Mouse (Mus musculus) mouse trophoblast stem cell (cell line): ENCODE results near the gene Cabs1.

ENCODE experiments used
- in situ Hi-C, 2 experiments: fragments of 300-500 bp; cut with MseI, MboI; formaldehyde crosslinking; loops; 2 replicates in 1 of 2; 3 replicates in 1 of 2; pipeline ENCODE4 v1.15.1; 2025

Cabs1 gene

DNA sequence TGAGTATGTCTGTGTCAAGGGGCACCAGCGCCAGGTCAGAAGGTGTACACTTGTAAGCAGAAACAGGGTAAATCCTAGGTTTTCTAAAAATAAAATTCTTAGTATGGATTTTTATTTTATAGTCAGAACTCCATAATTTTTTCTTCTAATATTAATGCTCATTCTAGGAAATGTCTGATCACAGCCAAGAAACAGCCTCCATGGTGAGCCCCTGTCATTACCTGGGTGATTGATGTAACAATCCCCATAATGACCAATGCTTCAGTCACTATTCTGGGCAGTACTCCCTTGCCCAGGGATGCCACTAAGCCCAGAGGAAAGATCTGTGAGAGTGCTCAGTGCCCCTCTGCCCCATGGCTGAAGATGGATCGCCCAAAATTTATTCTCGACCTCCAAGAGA is at the start of gene Cabs1:
Cabs1 (plus strand) TSS at position 301 of the 400 bp plus-strand sequence.
- in situ Hi-C loops, result no loop called here

DNA sequence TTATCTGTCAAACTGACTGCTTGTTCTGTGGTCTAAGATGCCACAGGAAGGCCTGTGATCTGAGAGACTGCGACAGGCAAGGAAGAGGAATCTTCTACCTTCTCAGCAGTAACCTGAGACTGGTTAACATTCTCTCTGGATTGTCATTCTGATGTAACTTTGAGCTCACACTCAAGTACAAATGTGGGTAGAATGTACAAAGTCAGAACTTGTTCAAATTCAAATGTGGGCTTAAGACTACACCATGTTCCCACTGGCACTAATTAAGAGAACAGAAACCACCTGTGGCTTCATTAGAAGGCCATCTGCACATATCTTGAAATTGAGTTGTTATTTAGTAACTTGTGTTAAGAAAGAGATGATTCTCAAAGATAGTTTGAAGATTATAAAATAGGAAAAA is 47.6 kb upstream of the Cabs1 start:
- in situ Hi-C loops, result no loop called here

DNA sequence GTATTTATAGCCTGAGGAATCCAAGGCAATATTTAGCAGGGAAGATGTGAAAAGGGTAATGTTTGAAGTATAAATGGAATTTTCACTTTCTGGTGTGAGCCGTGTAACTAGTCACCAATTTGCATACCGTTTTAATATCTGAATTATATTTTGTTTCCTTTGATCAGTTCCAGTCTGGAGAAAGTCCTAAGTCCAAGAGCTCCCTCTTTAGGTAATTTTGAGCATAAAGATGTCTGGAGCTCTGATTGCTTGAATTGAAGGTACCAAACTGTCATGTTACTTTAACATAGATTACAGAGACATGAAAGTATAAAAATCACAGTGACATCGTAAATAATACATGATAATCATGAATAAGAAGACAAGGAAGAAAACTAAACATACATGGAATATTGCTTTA is 38.5 kb upstream of the Cabs1 start:
- in situ Hi-C loops, result no loop called here

GRCm38 (mm10) chr5:87942515-87942914 is 36.7 kb upstream of the Cabs1 start:
- in situ Hi-C loops, result no loop called here

GRCm38 (mm10) chr5:87951836-87952235 is 27.4 kb upstream of the Cabs1 start:
- in situ Hi-C loops, result no loop called here

DNA sequence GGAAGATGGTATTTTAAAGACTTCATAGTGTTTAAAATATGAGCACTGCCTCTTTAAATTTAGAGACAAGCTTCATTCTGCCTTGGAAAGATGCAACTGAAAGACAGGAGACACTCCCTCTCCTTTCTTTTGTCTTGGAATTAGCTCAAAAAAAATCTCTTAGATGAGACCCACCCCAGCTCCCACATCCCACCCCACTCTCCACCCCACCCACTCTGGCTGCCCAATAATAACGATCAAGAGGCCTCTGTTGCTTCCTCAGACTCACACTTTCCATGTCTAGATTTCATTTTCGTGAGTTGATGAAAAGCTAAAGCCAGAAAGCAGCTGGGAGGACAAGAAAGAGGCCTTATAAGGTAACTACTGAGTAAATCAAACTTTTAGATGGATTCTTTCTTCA is 10.0 kb upstream of the Cabs1 start, which contains the start of the genes 2310003L06Rik and Gm28434:
2310003L06Rik (plus strand) TSS at position 259 of the 400 bp plus-strand sequence.
Gm28434 (plus strand) TSS at position 317 of the 400 bp plus-strand sequence.
- in situ Hi-C loops, result no loop called here

GRCm38 (mm10) chr5:87982468-87983214 is 3.4 kb downstream of the Cabs1 start:
- in situ Hi-C loops, result no loop called here

- in situ Hi-C loops, result no loop called here
Measured at GRCm38 (mm10) chr5:88002249-88002648, 23.0 kb downstream of the Cabs1 start, which contains the start of gene Smr3a. Gene Smr3a (plus strand): TSS chr5:88002549.

DNA sequence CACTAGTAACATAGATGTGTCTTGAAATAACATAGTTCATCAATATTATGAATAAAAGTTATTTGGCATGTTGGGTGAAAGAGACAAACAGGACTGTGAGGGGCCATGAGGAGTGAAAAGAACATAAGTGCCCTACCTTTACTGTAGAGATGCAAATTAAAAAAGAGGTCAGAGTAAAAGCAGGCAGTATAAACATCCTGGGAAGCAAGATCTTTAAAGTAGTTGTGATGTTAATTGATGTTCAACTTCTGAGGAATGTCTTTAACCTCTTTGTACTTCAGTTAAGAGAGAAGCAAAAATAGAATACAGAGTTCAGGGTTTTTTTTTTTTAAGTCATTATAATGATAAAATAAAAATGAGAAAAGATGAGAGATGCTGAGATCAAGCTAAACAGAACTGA is 26.0 kb downstream of the Cabs1 start:
- in situ Hi-C loops, result no loop called here
